Mouse (Mus musculus) heart, embryonic 16.5 days (tissue): ENCODE results near the gene Itgal. TPM values are rescaled to one million over a fixed set of nuclear protein-coding genes. Genes with fewer than 3 reads are reported as not detected.
"Not testable (repeated sequence)": the region's sequence is repeated elsewhere in the genome, so short reads cannot be mapped to it uniquely, and the experiment has no call there.

ENCODE experiments used
- ATAC-seq: fragments of 200-750 bp; cut with Nextera tagmentation; replicated peaks from 2 replicates; pipeline ENCODE4 v1.8.0; 2017; ENCODE audit warnings: moderate number of reproducible peaks; ENCODE audit not compliant: insufficient read depth, low FRiP score; ENCODE audit errors: extremely low read depth
- H3K27ac ChIP-seq: fragments of 300-500 bp; sonication (generic); 2 replicates; pipeline ENCODE4 v1.5.1; 2014; ENCODE audit warnings: mild to moderate bottlenecking, low read length, control low read depth, moderate library complexity
- H3K27me3 ChIP-seq: fragments of 300-500 bp; sonication (generic); 2 replicates; pipeline ENCODE4 v1.6.1; 2014; ENCODE audit warnings: low read length, mixed read lengths; ENCODE audit not compliant: control insufficient read depth, insufficient read depth
- H3K36me3 ChIP-seq: fragments of 300-500 bp; sonication (generic); 2 replicates; pipeline ENCODE4 v1.6.1; 2014; ENCODE audit not compliant: control insufficient read depth, insufficient read depth
- H3K4me1 ChIP-seq: fragments of 300-500 bp; sonication (generic); 2 replicates; pipeline ENCODE4 v1.6.1; 2014; ENCODE audit warnings: low read length, mixed read lengths; ENCODE audit not compliant: control insufficient read depth, insufficient read depth
- H3K4me2 ChIP-seq: fragments of 300-500 bp; sonication (generic); 2 replicates; pipeline ENCODE4 v1.6.1; 2014; ENCODE audit warnings: low read depth, mild to moderate bottlenecking, control low read depth, low read length
- H3K4me3 ChIP-seq: fragments of 300-500 bp; sonication (generic); 2 replicates; pipeline ENCODE4 v1.5.1; 2014; ENCODE audit warnings: mild to moderate bottlenecking, control low read depth, low read length
- H3K9ac ChIP-seq: fragments of 300-500 bp; sonication (generic); 2 replicates; pipeline ENCODE4 v1.6.1; 2014; ENCODE audit warnings: low read length, control low read depth
- H3K9me3 ChIP-seq: fragments of 300-500 bp; sonication (generic); replicated peaks from 2 replicates; pipeline ENCODE4 v1.6.1; 2016; ENCODE audit warnings: low read length; ENCODE audit not compliant: control insufficient read depth
- WGBS: fragments of 180-500 bp; shearing (Covaris S2); extraction: QIAGEN DNeasy Blood & Tissue Kit; methylation state at CpG from one replicate; pipeline ENCODE4 v1.1.7; 2014; 5-methylcytosine and 5-hydroxymethylcytosine counted together
- polyA plus RNA-seq: library from polyadenylated mRNA; unstranded; fragments of >200 nt; fragmentation: Nextera tagmentation; extraction: Ambion mirVana; gene quantifications from 2 replicates; pipeline ENCODE4 v1.2.1, GENCODE M21; 2015

Itgal gene
- polyA plus RNA-seq, 1 experiment from 2014 or later, result 8.1 TPM

GRCm38 (mm10) chr7:127366249-127366648 lies 70.2 kb downstream of the Itgal start:
- WGBS, result 54% methylated on average over 3 of the region's 3 CpGs
- H3K9ac ChIP-seq, result no peak overlapping the region
- no peak overlapping the region for H3K4me2 ChIP-seq
- no peak for ATAC-seq
- H3K27ac ChIP-seq, result no peak overlapping the region
- H3K36me3 ChIP-seq, result no peaks in the 10 kb centered on the region
- no peaks in the 10 kb centered on the region for H3K9me3 ChIP-seq
- no peaks in the 10 kb centered on the region; the same call in 1 of the 2 replicates for H3K4me1 ChIP-seq
- peaks cover 11% of the 10 kb centered on the region for H3K27me3 ChIP-seq
- H3K4me3 ChIP-seq, result no peak overlapping the region

GRCm38 (mm10) chr7:127371213-127371612 lies 75.2 kb downstream of the Itgal start:
- peaks cover 6% of the 10 kb centered on the region for H3K36me3 ChIP-seq
- H3K9ac ChIP-seq, result no peak overlapping the region
- no peaks in the 10 kb centered on the region for H3K9me3 ChIP-seq
- H3K4me2 ChIP-seq, result no peak overlapping the region
- WGBS, result 65% methylated on average over 2 of the region's 2 CpGs
- no peaks in the 10 kb centered on the region for H3K4me1 ChIP-seq
- no peak overlapping the region for H3K4me3 ChIP-seq
- H3K27ac ChIP-seq, result no peak overlapping the region
- ATAC-seq, result no peak
- no peaks in the 10 kb centered on the region for H3K27me3 ChIP-seq

GRCm38 (mm10) chr7:127371870-127372269 lies 75.8 kb downstream of the Itgal start:
- H3K4me2 ChIP-seq, H3K4me1 ChIP-seq, H3K27ac ChIP-seq, H3K4me3 ChIP-seq, H3K9ac ChIP-seq, ATAC-seq, H3K27me3 ChIP-seq, H3K36me3 ChIP-seq, H3K9me3 ChIP-seq: not testable (repeated sequence)
- WGBS, result 79% methylated on average over 3 of the region's 3 CpGs

- Histone ChIP-seq H3K9ac (peak within 1 kb of the TSS; percentile 91), H3K27ac (peak within 1 kb of the TSS; percentile 59), H3K4me2 (peak within 1 kb of the TSS; percentile 71), H3K4me3 (peak within 1 kb of the TSS; percentile 87)
- WGBS, result under 1% methylated on average over 47 of the region's 49 CpGs
- not testable (repeated sequence) for H3K36me3 ChIP-seq, H3K9me3 ChIP-seq, H3K27me3 ChIP-seq, H3K4me1 ChIP-seq
- ATAC-seq, result peak; percentile 93
These were observed 79.5 kb downstream of the Itgal start, which contains the start of gene Zfp747 for GRCm38 (mm10) chr7:127375271-127376245. Gene Zfp747 (minus strand): TSS chr7:127376050.

- no peak overlapping the region for H3K4me3 ChIP-seq
- WGBS, result 61% methylated on average over 6 of the region's 6 CpGs
- ATAC-seq, result no peak
These were observed 82.4 kb downstream of the Itgal start for GRCm38 (mm10) chr7:127378310-127378921.

More at GRCm38 (mm10) chr7:127378310-127378921, 82.4 kb downstream of the Itgal start:
- Histone ChIP-seq H3K9me3 (no peaks in the 10 kb centered on the region), H3K36me3 (peaks cover 8% of the 10 kb centered on the region), H3K9ac (no peak overlapping the region), H3K4me1 (no peaks in the 10 kb centered on the region), H3K27me3 (no peaks in the 10 kb centered on the region), H3K4me2 (no peak overlapping the region), H3K27ac (no peak overlapping the region)

Other genes starting within 250 kb of the Itgal start
- 18.3 TPM in 1 of 2 replicates, not detected in the other for gene Zg16, start 208.9 kb upstream of the Itgal start, polyA plus RNA-seq
- gene AI467606, start 204.9 kb upstream of the Itgal start, polyA plus RNA-seq, result 4.9 and 8.4 TPM in 2 replicates
- gene Qprt, start 174.0 kb upstream of the Itgal start, polyA plus RNA-seq, result 2.1 and 2.6 TPM in 2 replicates
- 1.2 and 2.6 TPM in 2 replicates for gene Spn, start 158.4 kb upstream of the Itgal start, polyA plus RNA-seq
- 42.2 and 44.4 TPM in 2 replicates for gene Cd2bp2, start 100.2 kb upstream of the Itgal start, polyA plus RNA-seq
- 15.2 and 22.3 TPM in 2 replicates for gene Tbc1d10b, start 87.8 kb upstream of the Itgal start, polyA plus RNA-seq
- 16.2 and 31.6 TPM in 2 replicates for gene Mylpf, start 87.4 kb upstream of the Itgal start, polyA plus RNA-seq
- gene Zfp553, start 63.2 kb upstream of the Itgal start, polyA plus RNA-seq, result 21.0 and 21.9 TPM in 2 replicates
- gene Sept1, start 63.1 kb upstream of the Itgal start, polyA plus RNA-seq, result 35.1 and 57.5 TPM in 2 replicates
- gene Zfp771, start 52.0 kb upstream of the Itgal start, polyA plus RNA-seq, result 38.0 and 39.6 TPM in 2 replicates
- gene Dctpp1, start 35.6 kb upstream of the Itgal start, polyA plus RNA-seq, result 129 and 142 TPM in 2 replicates
- 48.7 and 52.8 TPM in 2 replicates for gene Sephs2, start 22.2 kb upstream of the Itgal start, polyA plus RNA-seq
- 17.1 and 20.0 TPM in 2 replicates for gene Zfp768, start 49.3 kb downstream of the Itgal start, polyA plus RNA-seq
- gene Zfp747, start 79.8 kb downstream of the Itgal start, polyA plus RNA-seq, result 5.3 and 5.5 TPM in 2 replicates
- gene 9130019O22Rik, start 90.9 kb downstream of the Itgal start, polyA plus RNA-seq, result 4.5 and 4.9 TPM in 2 replicates
- gene E430018J23Rik, start 97.4 kb downstream of the Itgal start, polyA plus RNA-seq, result 4.7 and 5.6 TPM in 2 replicates
- gene Zfp764, start 110.6 kb downstream of the Itgal start, polyA plus RNA-seq, result 6.5 and 6.6 TPM in 2 replicates
- 14.1 and 14.8 TPM in 2 replicates for gene Zfp688, start 125.8 kb downstream of the Itgal start, polyA plus RNA-seq
- 3.6 and 4.3 TPM in 2 replicates for gene Zfp689, start 152.9 kb downstream of the Itgal start, polyA plus RNA-seq
- 31.6 and 31.8 TPM in 2 replicates for gene Prr14, start 163.4 kb downstream of the Itgal start, polyA plus RNA-seq
- gene Fbrs, start 182.9 kb downstream of the Itgal start, polyA plus RNA-seq, result 8.3 and 8.9 TPM in 2 replicates
- gene Srcap, start 215.7 kb downstream of the Itgal start, polyA plus RNA-seq, result 27.7 and 29.8 TPM in 2 replicates
- gene Gm42715, start 223.3 kb downstream of the Itgal start, polyA plus RNA-seq, result 8.7 and 9.2 TPM in 2 replicates